Mouse (Mus musculus): ENCODE results near the gene Dnm3.

- TF ChIP-seq POLR2A (IDR thresholded peaks at IDR 0.05; ENCODE audit: borderline replicate concordance, extremely low read depth, insufficient read depth, insufficient read length, poor library complexity, severe bottlenecking) (no peak), CTCF (IDR thresholded peaks at IDR 0.05; ENCODE audit: borderline replicate concordance, extremely low read depth, insufficient read depth, insufficient read length) (no peak)
Measured at GRCm38 (mm10) chr1:162221801-162222301, 256.0 kb downstream of the Dnm3 start.
